28 mouse cellular contexts compared by ENCODE assay signal in the genomic region with DNA sequence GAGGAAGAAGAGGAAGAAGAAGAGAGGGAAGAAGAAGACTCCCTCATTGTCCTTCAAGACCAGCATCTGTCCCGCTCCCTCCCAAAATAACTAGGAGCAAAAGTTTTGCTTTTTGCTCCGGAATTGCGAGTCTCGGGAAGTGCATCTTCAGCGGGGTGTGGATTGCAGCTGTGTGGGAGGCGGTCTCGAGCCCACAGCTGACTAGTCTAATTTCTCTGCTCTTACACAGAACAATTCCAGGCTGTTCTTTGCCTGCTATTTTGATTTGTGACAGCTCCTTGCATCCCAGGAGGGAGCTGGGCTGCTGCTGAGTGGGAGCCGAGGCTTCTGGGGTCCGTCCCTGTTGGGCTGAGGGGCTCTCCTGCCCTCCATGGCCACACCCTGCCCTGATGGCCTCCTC. TPM values are rescaled to one million over a fixed set of nuclear protein-coding genes. Genes with fewer than 3 reads are reported as not detected.
DNase-seq lines count a peak whose midpoint lies in the region; ATAC-seq and TF ChIP-seq lines count a peak whose summit lies in the region.
"Had no signal": no experiment of that assay in that cellular context is flagged by ENCODE, and none has a peak within 500 bp of the region (broad histone marks: within the 10 kb centered on the region; RNA-seq: fewer than 3 reads in every experiment).

No protein-coding gene starts in this region.

- peaks cover 29% of the 10 kb centered on the region for H3K27me3 ChIP-seq in heart, embryonic 13.5 days (replicated peaks)
- H3K27me3 ChIP-seq in limb, embryonic 14.5 days (ENCODE audit: control insufficient read depth, insufficient read depth, low read length), result no peaks in the 10 kb centered on the region
- H3K27me3 ChIP-seq in limb, embryonic 10.5 days (ENCODE audit: low read depth, poor library complexity, severe bottlenecking), result peaks cover 6% of the 10 kb centered on the region
- no peaks in the 10 kb centered on the region for H3K27me3 ChIP-seq in embryonic facial prominence, embryonic 13.5 days
- H3K27me3 ChIP-seq: forebrain, embryonic 15.5 days; limb, embryonic 15.5 days; stomach, embryonic 15.5 days had no signal

- DNase-seq in heart, adult 9 months (ENCODE audit: low spot score in 2 of 2), result no peak
- no peak for DNase-seq in limb, embryonic 14.5 days (ENCODE audit: low spot score)
- no peak for DNase-seq in limb, embryonic 10.5 days (ENCODE audit: low spot score)
- DNase-seq in left cerebral cortex, postnatal 36 days (ENCODE audit: low spot score in 2 of 2), result peak; percentile 13 to 34
- no peak for DNase-seq in heart, postnatal 10 days
- DNase-seq: cerebellum, adult 11-12 months; cerebellum, postnatal 10 days; gastrocnemius, adult 2 months; kidney, postnatal 14 days; layer of hippocampus, postnatal 36 days; lung, embryonic 14.5 days; thymus, adult 18-20 months; thymus, postnatal 36 days had no signal

- no peaks in the 10 kb centered on the region for H3K9me3 ChIP-seq in heart, embryonic 13.5 days
- no peaks in the 10 kb centered on the region for H3K9me3 ChIP-seq in limb, embryonic 14.5 days (ENCODE audit: control insufficient read depth, low read length)
- no peaks in the 10 kb centered on the region for H3K9me3 ChIP-seq in limb, embryonic 10.5 days (replicated peaks)
- H3K9me3 ChIP-seq in embryonic facial prominence, embryonic 13.5 days, result no peaks in the 10 kb centered on the region
- H3K9me3 ChIP-seq: forebrain, embryonic 15.5 days; heart, embryonic 10.5 days; hindbrain, embryonic 10.5 days; limb, embryonic 15.5 days; midbrain, embryonic 13.5 days; stomach, embryonic 15.5 days had no signal

- no peak overlapping the region for H3K27ac ChIP-seq in heart, embryonic 13.5 days (replicated peaks)
- H3K27ac ChIP-seq in limb, embryonic 14.5 days (replicated peaks; ENCODE audit: low read depth, low read length), result no peak overlapping the region
- no peak overlapping the region for H3K27ac ChIP-seq in limb, embryonic 10.5 days
- H3K27ac ChIP-seq in embryonic facial prominence, embryonic 13.5 days, result no peak overlapping the region
- H3K27ac ChIP-seq: forebrain, embryonic 15.5 days; gastrocnemius, adult 2 months; heart, embryonic 10.5 days; hindbrain, embryonic 10.5 days; hindbrain, postnatal 0 days; limb, embryonic 15.5 days; liver, embryonic 14.5 days; midbrain, embryonic 13.5 days; stomach, embryonic 15.5 days had no signal

- intact Hi-C loops in left cerebral cortex, postnatal 36 days (cut with DNase I), result no loop called here
- intact Hi-C loops in heart, postnatal 10 days (cut with DNase I), result no loop called here

- H3K4me2 ChIP-seq in heart, embryonic 13.5 days, result no peak overlapping the region
- H3K4me2 ChIP-seq in limb, embryonic 14.5 days (replicated peaks; ENCODE audit: low read depth, low read length, severe bottlenecking), result no peak overlapping the region
- H3K4me2 ChIP-seq in embryonic facial prominence, embryonic 13.5 days, result no peak overlapping the region
- H3K4me2 ChIP-seq: forebrain, embryonic 15.5 days; limb, embryonic 15.5 days; lung, embryonic 14.5 days; midbrain, embryonic 13.5 days; stomach, embryonic 15.5 days had no signal

- peaks cover 4% of the 10 kb centered on the region for H3K4me1 ChIP-seq in heart, embryonic 13.5 days
- no peaks in the 10 kb centered on the region for H3K4me1 ChIP-seq in limb, embryonic 14.5 days (ENCODE audit: control insufficient read depth, insufficient read depth, low read length)
- no peaks in the 10 kb centered on the region for H3K4me1 ChIP-seq in limb, embryonic 10.5 days
- peaks cover 5% of the 10 kb centered on the region; the same call in 1 of the 2 replicates for H3K4me1 ChIP-seq in embryonic facial prominence, embryonic 13.5 days
- H3K4me1 ChIP-seq: forebrain, embryonic 15.5 days; heart, embryonic 10.5 days; limb, embryonic 15.5 days; stomach, embryonic 15.5 days had no signal

- H3K9ac ChIP-seq in heart, embryonic 13.5 days, result 0 out of 2 replicates have a peak overlapping the region, but pooled peaks have one; percentile 5
- H3K9ac ChIP-seq in limb, embryonic 14.5 days (ENCODE audit: low read depth, low read length, severe bottlenecking), result peak overlapping the region; percentile 25; the same call in 1 of the 2 replicates
- H3K9ac ChIP-seq in embryonic facial prominence, embryonic 13.5 days, result 0 out of 2 replicates have a peak overlapping the region, but pooled peaks have one; percentile 21
- H3K9ac ChIP-seq: forebrain, embryonic 15.5 days; limb, embryonic 15.5 days; liver, embryonic 14.5 days; lung, embryonic 14.5 days; midbrain, embryonic 13.5 days; stomach, embryonic 15.5 days had no signal

- no peak for ATAC-seq in heart, embryonic 13.5 days (ENCODE audit: extremely low read depth, insufficient number of reproducible peaks, low FRiP score, low TSS enrichment)
- no peak for ATAC-seq in limb, embryonic 14.5 days (ENCODE audit: low FRiP score, low read depth)
- no peak for ATAC-seq in embryonic facial prominence, embryonic 13.5 days (ENCODE audit: insufficient number of reproducible peaks, insufficient read depth, low FRiP score, low TSS enrichment, low read depth)
- no peak for ATAC-seq in inflammation-experienced regulatory T-cells, adult 6 months
- ATAC-seq: forebrain, embryonic 15.5 days; hindbrain, postnatal 0 days; intestine, postnatal 0 days; midbrain, embryonic 13.5 days had no signal

- WGBS in heart, embryonic 13.5 days, result 61% methylated on average over 9 of the region's 9 CpGs
- WGBS in limb, embryonic 14.5 days, result 50% methylated on average over 9 of the region's 9 CpGs
- 74% methylated on average over 9 of the region's 9 CpGs for WGBS in limb, embryonic 10.5 days
- 44% methylated on average over 9 of the region's 9 CpGs for WGBS in embryonic facial prominence, embryonic 13.5 days

- H3K36me3 ChIP-seq in heart, embryonic 13.5 days, result no peaks in the 10 kb centered on the region
- H3K36me3 ChIP-seq in limb, embryonic 14.5 days (ENCODE audit: control insufficient read depth, insufficient read depth, low read length), result no peaks in the 10 kb centered on the region
- H3K36me3 ChIP-seq in limb, embryonic 10.5 days, result no peaks in the 10 kb centered on the region
- H3K36me3 ChIP-seq in embryonic facial prominence, embryonic 13.5 days, result no peaks in the 10 kb centered on the region
- H3K36me3 ChIP-seq: forebrain, embryonic 15.5 days; heart, embryonic 10.5 days; hindbrain, embryonic 10.5 days; limb, embryonic 15.5 days; midbrain, embryonic 13.5 days; stomach, embryonic 15.5 days had no signal

- no peak overlapping the region for H3K4me3 ChIP-seq in heart, embryonic 13.5 days
- H3K4me3 ChIP-seq in limb, embryonic 14.5 days (replicated peaks; ENCODE audit: low read length), result no peak overlapping the region
- H3K4me3 ChIP-seq in limb, embryonic 10.5 days, result no peak overlapping the region
- no peak overlapping the region for H3K4me3 ChIP-seq in embryonic facial prominence, embryonic 13.5 days
- H3K4me3 ChIP-seq: forebrain, embryonic 15.5 days; gastrocnemius, adult 2 months; heart, embryonic 10.5 days; hindbrain, embryonic 10.5 days; limb, embryonic 15.5 days; midbrain, embryonic 13.5 days; stomach, embryonic 15.5 days had no signal

- TF ChIP-seq POLR2A in limb, embryonic 14.5 days (IDR thresholded peaks at IDR 0.05; ENCODE audit: borderline replicate concordance, extremely low read depth, insufficient read depth, insufficient read length), result no peak

RNA-seq across cellular contexts. Expression of a gene that starts 24.7 kb away (rescaled TPM):
- 0.96 and 1.3 TPM in 2 replicates for polyA plus RNA-seq in heart, embryonic 13.5 days (2015; fragmentation: Nextera tagmentation; extraction: Ambion mirVana)
- polyA plus RNA-seq in limb, embryonic 14.5 days (2012; rRNA removed), result 0.65 and 0.91 TPM in 2 replicates
- polyA plus RNA-seq in limb, embryonic 14.5 days (2014; fragmentation: Nextera tagmentation; extraction: Ambion mirVana), result 0.18 and 0.23 TPM in 2 replicates
- polyA plus RNA-seq in limb, embryonic 10.5 days (2016; fragmentation: Nextera tagmentation; extraction: Ambion mirVana), result 0.16 and 0.19 TPM in 2 replicates
- polyA plus RNA-seq in embryonic facial prominence, embryonic 13.5 days (2015; fragmentation: Nextera tagmentation; extraction: Ambion mirVana), result 0.50 and 0.55 TPM in 2 replicates
- 10 to 100 TPM; 16.3 to 19.3 TPM for total RNA-seq in left cerebral cortex, postnatal 36 days (2021)
- polyA plus RNA-seq in inflammation-experienced regulatory T-cells, adult 6 months (2017; shearing (Covaris generic)), result not detected
- total RNA-seq in heart, postnatal 10 days (2021), result under 1 TPM; 0.24 to 0.30 TPM
- total RNA-seq: gastrocnemius, adult 2 months; megakaryocyte, adult 5-6 weeks had no signal

RNA-seq across cellular contexts. Expression of a gene that starts 44.4 kb away (rescaled TPM):
- polyA plus RNA-seq in heart, embryonic 13.5 days (2015; fragmentation: Nextera tagmentation; extraction: Ambion mirVana), result 58.5 and 76.5 TPM in 2 replicates
- polyA plus RNA-seq in limb, embryonic 14.5 days (2012; rRNA removed), result 60.6 and 61.3 TPM in 2 replicates
- polyA plus RNA-seq in limb, embryonic 14.5 days (2014; fragmentation: Nextera tagmentation; extraction: Ambion mirVana), result 76.0 and 76.4 TPM in 2 replicates
- 105 and 122 TPM in 2 replicates for polyA plus RNA-seq in limb, embryonic 10.5 days (2016; fragmentation: Nextera tagmentation; extraction: Ambion mirVana)
- polyA plus RNA-seq in embryonic facial prominence, embryonic 13.5 days (2015; fragmentation: Nextera tagmentation; extraction: Ambion mirVana), result 69.6 and 80.3 TPM in 2 replicates
- 10 to 100 TPM; 36.5 to 44.3 TPM for total RNA-seq in left cerebral cortex, postnatal 36 days (2021)
- polyA plus RNA-seq in inflammation-experienced regulatory T-cells, adult 6 months (2017; shearing (Covaris generic)), result 10 to 100 TPM; 28.0 to 33.5 (median 31.8) TPM
- 100 to 1,000 TPM in 1 of 2 experiments, 10 to 100 TPM in 1; 86.0 to 131 TPM for total RNA-seq in heart, postnatal 10 days (2021)

RNA-seq across cellular contexts. Expression of a gene that starts 45.1 kb away (rescaled TPM):
- polyA plus RNA-seq in heart, embryonic 13.5 days (2015; fragmentation: Nextera tagmentation; extraction: Ambion mirVana), result 0.08 and 0.13 TPM in 2 replicates
- polyA plus RNA-seq in limb, embryonic 14.5 days (2012; rRNA removed), result 0.08 and 0.12 TPM in 2 replicates
- polyA plus RNA-seq in limb, embryonic 14.5 days (2014; fragmentation: Nextera tagmentation; extraction: Ambion mirVana), result 0.08 TPM in 1 of 2 replicates, not detected in the other
- not detected in 2 replicates for polyA plus RNA-seq in limb, embryonic 10.5 days (2016; fragmentation: Nextera tagmentation; extraction: Ambion mirVana)
- 0.11 TPM in 1 of 2 replicates, not detected in the other for polyA plus RNA-seq in embryonic facial prominence, embryonic 13.5 days (2015; fragmentation: Nextera tagmentation; extraction: Ambion mirVana)
- total RNA-seq in left cerebral cortex, postnatal 36 days (2021), result under 1 TPM in 1 of 2 experiments, not detected in 1; 0.22 TPM
- not detected for polyA plus RNA-seq in inflammation-experienced regulatory T-cells, adult 6 months (2017; shearing (Covaris generic))
- total RNA-seq in heart, postnatal 10 days (2021), result under 1 TPM in 1 of 2 experiments, not detected in 1; 0.10 TPM
- total RNA-seq: ES-E14; hindbrain, postnatal 0 days; layer of hippocampus, postnatal 36 days had no signal
- polyA plus RNA-seq: forebrain, embryonic 15.5 days; heart, embryonic 10.5 days; hindbrain, postnatal 0 days; midbrain, embryonic 13.5 days; neural tube, embryonic 11.5 days had no signal

Comparison
In these comparisons a context has a peak if more than half of its experiments do, and no peak if none do; other contexts are left out.
1. DNase-seq: peak in left cerebral cortex, postnatal 36 days (2 of 2); none in heart, adult 9 months (0 of 2), limb, embryonic 14.5 days (single experiment), limb, embryonic 10.5 days (single experiment) and heart, postnatal 10 days (0 of 2).
2. Peak in every context shown above with its lines, with median percentiles within 50 percentile points of each other: H3K9ac ChIP-seq.